Mouse (Mus musculus) MEL (cell line): ENCODE measurements at regions not wholly inside any gene's neighbourhood (a gene's known extent, or its start where the extent isn't known, plus 50 kb on each side); places are given as distances from the start of the nearest gene placed in this dataset.

ENCODE experiments used
- DNase-seq: peaks from one replicate; pipeline ENCODE4 v3.0.0; 2011; ENCODE audit warnings: low read depth, low spot score
- H3K27ac ChIP-seq: 2 replicates; pipeline ENCODE4 v1.5.1; 2012; ENCODE audit warnings: low read depth, mild to moderate bottlenecking, control low read depth, low read length, moderate library complexity; ENCODE audit not compliant: control insufficient read depth
- H3K27me3 ChIP-seq, 2 experiments: fragments of 150-350 bp in 1 of 2; sonication (generic) in 1 of 2; 2 replicates each; pipeline ENCODE4 v1.6.1; 2012; ENCODE audit warnings: low read length in 2 of 2, mild to moderate bottlenecking in 2 of 2, improper control_type of control experiment in 1 of 2, moderate library complexity in 1 of 2; ENCODE audit not compliant: insufficient read depth in 2 of 2, control insufficient read depth in 1 of 2
- H3K36me3 ChIP-seq, 2 experiments: 2 replicates each; pipeline ENCODE4 v1.6.1; 2012 to 2014; ENCODE audit warnings: low read length in 2 of 2, improper control_type of control experiment in 1 of 2, inconsistent platforms in 1 of 2, mild to moderate bottlenecking in 1 of 2; ENCODE audit not compliant: insufficient read depth in 2 of 2, control insufficient read depth in 1 of 2
- H3K4me1 ChIP-seq, 2 experiments: fragments of 150-350 bp in 1 of 2; sonication (generic) in 1 of 2; 2 replicates each; pipeline ENCODE4 v1.6.1; 2012; ENCODE audit warnings: low read length in 2 of 2, improper control_type of control experiment in 1 of 2, mild to moderate bottlenecking in 1 of 2; ENCODE audit not compliant: insufficient read depth in 2 of 2, control insufficient read depth in 1 of 2
- H3K4me3 ChIP-seq, 2 experiments: fragments of 150-350 bp in 1 of 2; sonication (generic) in 1 of 2; 2 replicates each; pipeline ENCODE4 v1.5.1; 2012; ENCODE audit warnings: low read depth in 2 of 2, low read length in 2 of 2, mild to moderate bottlenecking in 2 of 2, moderate library complexity in 2 of 2, control low read depth in 1 of 2, improper control_type of control experiment in 1 of 2; ENCODE audit not compliant: control insufficient read depth in 1 of 2, insufficient read depth in 1 of 2
- H3K79me2 ChIP-seq: 2 replicates; pipeline ENCODE4 v1.6.1; 2012; ENCODE audit warnings: mild to moderate bottlenecking, low read length, moderate library complexity; ENCODE audit not compliant: control insufficient read depth, poor library complexity, insufficient read depth
- H3K9ac ChIP-seq: 2 replicates; pipeline ENCODE4 v1.6.1; 2012; ENCODE audit warnings: low read depth, mild to moderate bottlenecking, control low read depth, low read length, moderate library complexity; ENCODE audit not compliant: control insufficient read depth, poor library complexity, severe bottlenecking
- H3K9me3 ChIP-seq: fragments of 150-350 bp; sonication (generic); replicated peaks from 2 replicates; pipeline ENCODE4 v1.6.1; 2012; ENCODE audit warnings: mild to moderate bottlenecking, low read length, improper control_type of control experiment, moderate library complexity; ENCODE audit not compliant: insufficient read depth
- BHLHE40 ChIP-seq: IDR thresholded peaks from 2 replicates; pipeline ENCODE4 v1.6.1; 2012; ENCODE audit warnings: low read depth, mild to moderate bottlenecking, inconsistent platforms, low read length, improper control_type of control experiment, borderline replicate concordance
- CHD1 ChIP-seq: IDR thresholded peaks from 2 replicates; pipeline ENCODE4 v1.6.1; 2012; ENCODE audit warnings: low read depth, mild to moderate bottlenecking, inconsistent platforms, low read length, improper control_type of control experiment
- CHD2 ChIP-seq: IDR thresholded peaks from 2 replicates; pipeline ENCODE4 v1.6.1; 2011; ENCODE audit warnings: low read length, improper control_type of control experiment
- E2F4 ChIP-seq: IDR thresholded peaks from 2 replicates; pipeline ENCODE4 v1.6.1; 2011; ENCODE audit warnings: low read depth, low read length, improper control_type of control experiment, borderline replicate concordance
- ELF1 ChIP-seq: IDR thresholded peaks from 2 replicates; pipeline ENCODE4 v1.6.1; 2014; ENCODE audit warnings: low read depth, mild to moderate bottlenecking, inconsistent platforms, low read length, improper control_type of control experiment, moderate library complexity
- ETS1 ChIP-seq: IDR thresholded peaks from 2 replicates; pipeline ENCODE4 v1.6.1; 2012; ENCODE audit warnings: low read depth, mild to moderate bottlenecking, inconsistent platforms, low read length, improper control_type of control experiment, moderate library complexity
- GABPA ChIP-seq: IDR thresholded peaks from 2 replicates; pipeline ENCODE4 v1.6.1; 2012; ENCODE audit warnings: low read depth, mild to moderate bottlenecking, inconsistent platforms, low read length, improper control_type of control experiment, moderate library complexity
- GATA1 ChIP-seq: IDR thresholded peaks from 2 replicates; pipeline ENCODE4 v1.6.1; 2011; ENCODE audit warnings: low read depth, low read length, improper control_type of control experiment
- JUND ChIP-seq: IDR thresholded peaks from 2 replicates; pipeline ENCODE4 v1.6.1; 2011; ENCODE audit warnings: low read depth, mild to moderate bottlenecking, improper control_type of control experiment, low read length
- KAT2A ChIP-seq: conservative IDR thresholded peaks from 2 replicates; pipeline ENCODE4 v1.6.1; 2012; ENCODE audit warnings: low read depth, low read length, improper control_type of control experiment, inconsistent platforms
- MAFK ChIP-seq: IDR thresholded peaks from 2 replicates; pipeline ENCODE4 v1.6.1; 2011; ENCODE audit warnings: low read depth, mild to moderate bottlenecking, low read length, improper control_type of control experiment, borderline replicate concordance
- MAX ChIP-seq: IDR thresholded peaks from 2 replicates; pipeline ENCODE4 v1.6.1; 2011; ENCODE audit warnings: low read length, improper control_type of control experiment
- MEF2A ChIP-seq: IDR thresholded peaks from 2 replicates; pipeline ENCODE4 v1.6.1; 2014; ENCODE audit warnings: low read depth, mild to moderate bottlenecking, inconsistent platforms, low read length, improper control_type of control experiment; ENCODE audit not compliant: poor library complexity, insufficient replicate concordance, severe bottlenecking; ENCODE audit errors: extremely low read depth
- MYB ChIP-seq: IDR thresholded peaks from 2 replicates; pipeline ENCODE4 v1.6.1; 2011; ENCODE audit warnings: mild to moderate bottlenecking, low read depth, low read length, improper control_type of control experiment
- NELFE ChIP-seq: IDR thresholded peaks from 2 replicates; pipeline ENCODE4 v1.6.1; 2011; ENCODE audit warnings: low read depth, low read length, improper control_type of control experiment
- POLR2A ChIP-seq, 2 experiments: IDR thresholded peaks; 2 replicates each; pipeline ENCODE4 v1.6.1; 2011 to 2012; ENCODE audit warnings: low read length in 2 of 2, mild to moderate bottlenecking in 2 of 2, control low read depth in 1 of 2, improper control_type of control experiment in 1 of 2, low read depth in 1 of 2, moderate library complexity in 1 of 2; ENCODE audit not compliant: control insufficient read depth in 1 of 2, insufficient read depth in 1 of 2, poor library complexity in 1 of 2
- POLR2AphosphoS2 ChIP-seq: IDR thresholded peaks from 2 replicates; pipeline ENCODE4 v1.6.1; 2011; ENCODE audit warnings: low read length, improper control_type of control experiment
- RAD21 ChIP-seq: IDR thresholded peaks from 2 replicates; pipeline ENCODE4 v1.6.1; 2011; ENCODE audit warnings: mild to moderate bottlenecking, low read depth, low read length, improper control_type of control experiment
- RCOR1 ChIP-seq: IDR thresholded peaks from 2 replicates; pipeline ENCODE4 v1.6.1; 2012; ENCODE audit warnings: low read depth, mild to moderate bottlenecking, inconsistent platforms, low read length, improper control_type of control experiment
- SIN3A ChIP-seq: IDR thresholded peaks from 2 replicates; pipeline ENCODE4 v1.6.1; 2012; ENCODE audit warnings: low read length, improper control_type of control experiment, inconsistent platforms
- TAL1 ChIP-seq: IDR thresholded peaks from 2 replicates; pipeline ENCODE4 v1.6.1; 2012; ENCODE audit warnings: mild to moderate bottlenecking, inconsistent platforms, low read length, moderate library complexity, mixed read lengths
- TCF12 ChIP-seq: IDR thresholded peaks from 2 replicates; pipeline ENCODE4 v1.6.1; 2014; ENCODE audit warnings: low read depth, mild to moderate bottlenecking, inconsistent platforms, low read length, improper control_type of control experiment, moderate library complexity
- UBTF ChIP-seq: IDR thresholded peaks from 2 replicates; pipeline ENCODE4 v1.6.1; 2012; ENCODE audit warnings: low read depth, mild to moderate bottlenecking, inconsistent platforms, low read length, improper control_type of control experiment, moderate library complexity, borderline replicate concordance; ENCODE audit not compliant: insufficient read depth
- USF2 ChIP-seq, 2 experiments: IDR thresholded peaks; 2 replicates each; pipeline ENCODE4 v1.6.1; 2011 to 2012; ENCODE audit warnings: improper control_type of control experiment in 2 of 2, low read length in 2 of 2, borderline replicate concordance in 1 of 2, inconsistent platforms in 1 of 2, low read depth in 1 of 2, mild to moderate bottlenecking in 1 of 2; ENCODE audit not compliant: insufficient read depth in 1 of 2
- ZC3H11A ChIP-seq: IDR thresholded peaks from 2 replicates; pipeline ENCODE4 v1.6.1; 2012; ENCODE audit warnings: low read depth, mild to moderate bottlenecking, inconsistent platforms, low read length, improper control_type of control experiment
- ZKSCAN1 ChIP-seq: IDR thresholded peaks from 2 replicates; pipeline ENCODE4 v1.6.1; 2012; ENCODE audit warnings: low read depth, mild to moderate bottlenecking, inconsistent platforms, low read length, improper control_type of control experiment, moderate library complexity
- ZNF384 ChIP-seq: IDR thresholded peaks from 2 replicates; pipeline ENCODE4 v1.6.1; 2012; ENCODE audit warnings: low read depth, mild to moderate bottlenecking, inconsistent platforms, low read length, improper control_type of control experiment

- no peaks in the 10 kb centered on the region for H3K27me3 ChIP-seq
- no peaks in the 10 kb centered on the region for H3K79me2 ChIP-seq
- H3K27ac ChIP-seq, result no peak overlapping the region
- no peaks in the 10 kb centered on the region for H3K9me3 ChIP-seq
- H3K4me1 ChIP-seq, result no peaks in the 10 kb centered on the region
- H3K9ac ChIP-seq, result no peak overlapping the region
- H3K4me3 ChIP-seq, result no peak overlapping the region
- no peaks in the 10 kb centered on the region for H3K36me3 ChIP-seq
- TF ChIP-seq ZC3H11A (no peak), USF2 (IDR thresholded peaks at IDR 0.05; ENCODE audit: borderline replicate concordance in 1 of 2, insufficient read depth in 1 of 2, low read depth in 1 of 2, low read length in 2 of 2) (no peak), POLR2AphosphoS2 (no peak), E2F4 (no peak), RCOR1 (no peak), MAFK (no peak), GABPA (no peak), UBTF (no peak), BHLHE40 (no peak), TAL1 (no peak), ETS1 (no peak), CHD2 (no peak), CHD1 (no peak), NELFE (no peak), RAD21 (no peak), MEF2A (no peak), GATA1 (no peak), TCF12 (no peak), JUND (no peak)
- no peak for DNase-seq
Measured at GRCm38 (mm10) chr4:17259143-17259542, 2346.1 kb upstream of the Gm12353 start.

GRCm38 (mm10) chr4:17261704-17262103 is 2343.5 kb upstream of the Gm12353 start:
- no peaks in the 10 kb centered on the region for H3K79me2 ChIP-seq
- TF ChIP-seq MAX (no peak), ZKSCAN1 (no peak), CHD2 (no peak), SIN3A (no peak), ELF1 (no peak), ZNF384 (no peak), UBTF (no peak), POLR2AphosphoS2 (no peak), USF2 (IDR thresholded peaks at IDR 0.05; ENCODE audit: borderline replicate concordance in 1 of 2, insufficient read depth in 1 of 2, low read depth in 1 of 2, low read length in 2 of 2) (no peak), KAT2A (no peak), POLR2A (IDR thresholded peaks at IDR 0.05; ENCODE audit: control insufficient read depth in 1 of 2, insufficient read depth in 1 of 2, low read depth in 1 of 2, low read length in 2 of 2, poor library complexity in 1 of 2) (no peak), MYB (no peak), MEF2A (no peak)

More at GRCm38 (mm10) chr4:17261704-17262103, 2343.5 kb upstream of the Gm12353 start:
- Histone ChIP-seq H3K9ac (no peak overlapping the region), H3K4me3 (no peak overlapping the region), H3K27me3 (no peaks in the 10 kb centered on the region), H3K36me3 (no peaks in the 10 kb centered on the region), H3K27ac (no peak overlapping the region), H3K4me1 (no peaks in the 10 kb centered on the region), H3K9me3 (no peaks in the 10 kb centered on the region)
- no peak for DNase-seq
